Comparison of ENCODE assay signal across 22 mouse cellular contexts in the genomic region with DNA sequence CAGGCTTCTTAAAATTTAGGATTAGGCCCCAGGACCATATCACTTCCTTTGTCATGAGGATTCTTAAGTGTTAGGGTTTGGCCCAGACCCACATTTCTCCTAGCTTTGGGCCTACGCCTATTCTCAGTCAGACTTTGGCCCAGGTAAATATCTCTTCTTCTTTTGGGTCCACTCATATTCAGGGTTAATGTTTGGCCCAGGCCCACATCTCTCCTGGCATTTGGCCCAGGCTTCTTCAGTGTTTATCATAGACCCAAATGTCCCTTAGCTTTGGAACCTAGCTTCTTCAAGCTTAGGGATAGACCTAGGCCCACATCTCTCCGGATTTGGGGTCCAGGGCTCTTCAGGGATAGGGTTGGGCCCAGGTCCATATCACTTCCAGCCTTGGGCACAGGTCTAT.
DNase-seq lines count a peak whose midpoint lies in the region; ATAC-seq lines count a peak whose summit lies in the region.
"Had no signal": no experiment of that assay in that cellular context is flagged by ENCODE, and none has a peak within 500 bp of the region (broad histone marks: within the 10 kb centered on the region; RNA-seq: fewer than 3 reads in every experiment).

No protein-coding gene starts in this region.

- no peak for ATAC-seq in inflammation-experienced regulatory T-cells, adult 6 months
- ATAC-seq: CD4-positive, CD25-positive, alpha-beta regulatory T cell, adult 4 months; Patski had no signal

- no peak overlapping the region for H3K27ac ChIP-seq in heart, embryonic 10.5 days
- H3K27ac ChIP-seq: forebrain, embryonic 12.5 days; hindbrain, embryonic 12.5 days; layer of hippocampus, adult 2 months; limb, embryonic 10.5 days; midbrain, embryonic 10.5 days; stomach, embryonic 15.5 days had no signal

- no peaks in the 10 kb centered on the region for H3K4me1 ChIP-seq in heart, embryonic 10.5 days
- H3K4me1 ChIP-seq: forebrain, embryonic 12.5 days; hindbrain, embryonic 12.5 days; limb, embryonic 10.5 days; midbrain, embryonic 10.5 days; stomach, embryonic 15.5 days had no signal

- no peaks in the 10 kb centered on the region for H3K27me3 ChIP-seq in heart, embryonic 10.5 days (ENCODE audit: insufficient read depth, poor library complexity, severe bottlenecking)
- H3K27me3 ChIP-seq: forebrain, embryonic 12.5 days; hindbrain, embryonic 12.5 days; Patski; stomach, embryonic 15.5 days had no signal

- no peaks in the 10 kb centered on the region for H3K36me3 ChIP-seq in heart, embryonic 10.5 days
- H3K36me3 ChIP-seq: forebrain, embryonic 12.5 days; hindbrain, embryonic 12.5 days; limb, embryonic 10.5 days; midbrain, embryonic 10.5 days; stomach, embryonic 15.5 days had no signal

- DNase-seq in cerebellum, adult 11-12 months = peak; percentile 43
- no peak for DNase-seq in cerebellum, postnatal 4 days (ENCODE audit: low spot score in 2 of 2)
- DNase-seq in lung, postnatal 10 days = peak; percentile 4
- DNase-seq in lung, postnatal 25 days (ENCODE audit: low spot score) = no peak
- peak; percentile 89 for DNase-seq in kidney, adult 9 months
- no peak for DNase-seq in frontal cortex, postnatal 25 days (ENCODE audit: low spot score in 2 of 2)
- DNase-seq in heart, embryonic 10.5 days (ENCODE audit: low spot score) = no peak
- DNase-seq: adrenal gland, adult 8-10 months; layer of hippocampus, postnatal 36 days; lung, adult 2 months; lung, postnatal 4 days; retina, postnatal 1 day; thymus, adult 2 months had no signal

- H3K4me3 ChIP-seq in heart, embryonic 10.5 days = no peak overlapping the region
- H3K4me3 ChIP-seq: forebrain, embryonic 12.5 days; hindbrain, embryonic 12.5 days; layer of hippocampus, adult 2 months; limb, embryonic 10.5 days; midbrain, embryonic 10.5 days; stomach, embryonic 15.5 days had no signal

- 76% methylated on average over 2 of the region's 2 CpGs for WGBS in heart, embryonic 10.5 days

- H3K9me3 ChIP-seq in heart, embryonic 10.5 days = no peaks in the 10 kb centered on the region
- H3K9me3 ChIP-seq: forebrain, embryonic 12.5 days; hindbrain, embryonic 12.5 days; limb, embryonic 10.5 days; midbrain, embryonic 10.5 days; stomach, embryonic 15.5 days had no signal

Comparison
In these comparisons a context has a peak if more than half of its experiments do, and no peak if none do; other contexts are left out.
1. DNase-seq: peak in cerebellum, adult 11-12 months (single experiment), lung, postnatal 10 days (single experiment) and kidney, adult 9 months (single experiment); none in cerebellum, postnatal 4 days (0 of 2), lung, postnatal 25 days (single experiment), frontal cortex, postnatal 25 days (0 of 2) and heart, embryonic 10.5 days (single experiment).